Mouse (Mus musculus) hindlimb bud, embryonic 11.5 days (tissue): ENCODE measurements around the gene 1700029I15Rik.
A peak's percentile ranks its signal among the peaks of the same experiment; 100 is the strongest.

Experiments used
- DNase-seq: peaks from one replicate; pipeline ENCODE4 v3.0.0-alpha.2; 2012; ENCODE audit warnings: low read depth, low spot score; ENCODE audit errors: extremely low spot score

1700029I15Rik gene

DNA sequence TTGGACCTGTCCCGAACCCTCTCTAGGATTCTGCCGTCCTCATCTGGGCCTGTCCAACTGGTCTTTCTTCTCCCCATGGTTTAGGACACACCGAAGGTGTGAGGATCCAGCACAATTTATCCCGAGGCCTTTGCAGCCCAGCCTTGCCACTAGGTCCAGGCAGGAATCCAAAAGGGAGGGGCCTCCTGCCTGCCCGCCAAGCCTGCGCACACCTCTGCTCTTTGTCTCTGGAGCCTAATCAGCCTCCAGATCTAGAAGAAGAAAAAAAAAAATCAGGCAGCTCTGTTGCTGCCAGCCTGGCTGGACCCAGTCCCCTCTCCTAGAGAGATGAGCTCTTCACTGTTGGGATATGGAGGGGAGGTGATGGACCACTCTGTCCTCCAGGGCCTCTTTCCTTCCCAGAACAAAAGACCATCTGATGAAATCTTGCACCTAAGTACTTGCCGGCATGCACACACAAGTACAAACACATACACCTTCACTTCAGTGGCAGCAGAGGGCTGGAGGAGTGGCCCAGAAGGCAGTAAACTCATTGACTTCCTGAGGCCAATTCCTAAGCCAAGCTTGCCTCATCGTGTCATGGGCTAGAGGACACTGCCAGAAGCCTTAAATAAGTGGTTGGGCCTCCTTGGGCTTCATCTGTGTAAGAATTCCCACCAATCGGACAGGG lies 9.4 kb upstream of the 1700029I15Rik start:
- DNase-seq = no peak

- DNase-seq = no peak
These were observed 8.9 kb upstream of the 1700029I15Rik start for GRCm38 (mm10) chr2:92373437-92373813.

GRCm38 (mm10) chr2:92374514-92374913 lies 7.8 kb upstream of the 1700029I15Rik start, which contains the start of the genes Pex16 and Large2:
Gene Pex16 (plus strand): TSS chr2:92374676.
Gene Large2 (minus strand): TSS chr2:92374869.
- DNase-seq = no peak

- peak; percentile 86 for DNase-seq
These were observed 7.2 kb upstream of the 1700029I15Rik start for GRCm38 (mm10) chr2:92375099-92375623.

DNA sequence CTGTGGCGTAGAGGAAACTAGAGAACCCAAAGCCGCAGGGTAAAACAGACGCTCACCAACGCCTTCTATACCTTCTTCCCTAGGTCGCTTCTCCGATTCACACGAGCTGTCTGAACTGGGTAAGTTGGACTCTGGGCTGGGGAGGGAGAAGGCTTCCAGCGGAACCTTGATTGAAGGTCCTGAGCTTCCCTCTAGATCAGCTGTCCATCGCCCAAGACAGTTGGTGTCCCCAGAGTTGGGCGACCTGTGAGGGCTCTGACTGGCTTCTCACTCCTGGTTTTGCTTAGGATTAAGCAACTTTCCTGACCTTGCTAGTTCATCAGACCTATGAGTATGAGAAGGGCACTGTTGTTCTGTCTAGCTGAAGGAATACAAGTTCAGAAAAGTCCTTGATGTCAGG lies 6.5 kb upstream of the 1700029I15Rik start:
- no peak for DNase-seq

DNA sequence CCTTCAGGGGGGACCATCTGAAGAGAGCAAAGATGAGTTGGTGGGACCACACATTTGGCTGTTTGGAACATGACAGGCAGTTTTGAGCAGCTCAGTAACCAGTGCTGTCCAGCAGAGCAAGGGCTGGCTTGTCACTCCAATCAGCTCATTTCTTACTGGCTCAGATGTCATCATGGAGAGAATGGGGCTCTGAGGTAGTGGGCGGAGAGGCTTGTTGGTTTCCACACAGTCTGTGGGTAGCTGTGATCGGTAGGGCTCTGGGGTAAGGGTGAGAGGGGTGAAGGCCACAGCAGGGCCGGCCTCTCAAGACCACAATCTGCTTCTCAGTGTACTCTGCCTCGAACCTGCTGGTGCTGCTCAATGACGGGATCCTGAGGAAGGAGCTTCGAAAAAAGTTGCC lies 6.0 kb upstream of the 1700029I15Rik start:
- DNase-seq = no peak

DNA sequence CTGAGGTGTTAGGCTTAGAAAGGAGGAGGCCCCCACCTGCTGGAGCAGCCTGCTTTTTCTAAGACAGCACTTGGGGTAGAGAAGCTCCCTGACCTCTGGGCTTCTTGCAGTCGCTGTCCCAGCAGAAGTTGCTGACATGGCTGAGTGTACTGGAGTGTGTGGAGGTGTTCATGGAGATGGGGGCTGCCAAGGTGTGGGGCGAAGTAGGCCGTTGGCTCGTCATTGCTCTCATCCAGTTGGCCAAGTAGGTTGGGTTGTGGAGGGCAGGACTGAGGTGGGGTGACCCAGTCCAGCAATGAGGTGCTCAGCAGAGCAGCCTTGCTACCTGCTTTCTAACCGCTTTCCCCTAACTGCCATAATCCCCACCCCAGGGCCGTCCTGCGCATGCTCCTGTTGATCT lies 5.0 kb upstream of the 1700029I15Rik start:
- no peak for DNase-seq

- DNase-seq = no peak
These were observed 2.4 kb upstream of the 1700029I15Rik start for GRCm38 (mm10) chr2:92379783-92380494.

DNA sequence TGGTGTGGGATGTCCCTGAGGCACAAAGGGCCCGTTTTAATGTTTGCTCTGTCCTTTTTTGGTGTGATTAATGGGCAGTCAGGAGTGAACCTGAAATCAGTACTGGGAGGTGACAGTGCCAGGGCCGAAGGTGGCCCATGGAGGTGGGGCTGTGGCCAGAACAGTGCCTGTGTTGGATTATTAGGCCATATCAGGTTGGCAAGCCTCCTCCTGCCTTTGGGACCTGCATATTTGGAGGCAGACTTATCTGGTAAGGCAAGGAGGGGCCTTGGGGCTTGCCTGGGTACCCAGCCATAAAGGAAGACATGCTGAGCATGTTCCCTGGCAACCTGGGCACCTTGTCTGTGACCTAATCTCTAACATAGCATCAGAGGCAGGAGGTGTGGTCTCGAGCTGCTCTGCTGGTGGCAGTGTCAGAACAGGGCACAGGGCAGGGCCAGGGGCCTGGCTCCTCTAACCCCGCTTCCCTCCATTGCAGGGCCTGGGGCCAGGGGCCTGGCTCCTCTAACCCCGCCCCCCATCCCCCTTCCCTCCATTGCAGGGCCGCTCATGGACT lies 1.8 kb upstream of the 1700029I15Rik start:
- no peak for DNase-seq

DNA sequence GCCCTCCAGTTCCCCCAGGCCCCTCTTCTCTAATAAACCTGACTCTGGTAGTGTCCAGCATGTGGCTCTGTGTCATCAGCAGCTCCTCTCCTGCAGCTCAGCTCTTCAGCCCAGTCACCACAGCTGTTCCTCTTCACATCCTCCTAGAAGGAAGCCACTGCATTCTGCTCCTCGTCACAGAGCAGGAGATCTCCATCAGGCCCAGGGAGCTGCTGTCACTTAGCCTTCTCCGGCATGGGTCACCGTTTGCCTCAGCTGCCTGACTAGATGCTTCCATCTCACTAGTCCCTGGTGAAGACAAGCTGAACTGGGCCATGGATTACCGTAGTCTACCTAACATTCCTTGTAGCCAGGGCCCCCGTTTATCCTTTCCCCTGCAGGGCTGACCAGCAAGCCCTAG lies 1.2 kb upstream of the 1700029I15Rik start:
- DNase-seq = no peak

- no peak for DNase-seq
These were observed 421 bp downstream of the 1700029I15Rik start for GRCm38 (mm10) chr2:92382759-92383158.

GRCm38 (mm10) chr2:92384101-92384500 lies 1.8 kb downstream of the 1700029I15Rik start:
- no peak for DNase-seq

DNA sequence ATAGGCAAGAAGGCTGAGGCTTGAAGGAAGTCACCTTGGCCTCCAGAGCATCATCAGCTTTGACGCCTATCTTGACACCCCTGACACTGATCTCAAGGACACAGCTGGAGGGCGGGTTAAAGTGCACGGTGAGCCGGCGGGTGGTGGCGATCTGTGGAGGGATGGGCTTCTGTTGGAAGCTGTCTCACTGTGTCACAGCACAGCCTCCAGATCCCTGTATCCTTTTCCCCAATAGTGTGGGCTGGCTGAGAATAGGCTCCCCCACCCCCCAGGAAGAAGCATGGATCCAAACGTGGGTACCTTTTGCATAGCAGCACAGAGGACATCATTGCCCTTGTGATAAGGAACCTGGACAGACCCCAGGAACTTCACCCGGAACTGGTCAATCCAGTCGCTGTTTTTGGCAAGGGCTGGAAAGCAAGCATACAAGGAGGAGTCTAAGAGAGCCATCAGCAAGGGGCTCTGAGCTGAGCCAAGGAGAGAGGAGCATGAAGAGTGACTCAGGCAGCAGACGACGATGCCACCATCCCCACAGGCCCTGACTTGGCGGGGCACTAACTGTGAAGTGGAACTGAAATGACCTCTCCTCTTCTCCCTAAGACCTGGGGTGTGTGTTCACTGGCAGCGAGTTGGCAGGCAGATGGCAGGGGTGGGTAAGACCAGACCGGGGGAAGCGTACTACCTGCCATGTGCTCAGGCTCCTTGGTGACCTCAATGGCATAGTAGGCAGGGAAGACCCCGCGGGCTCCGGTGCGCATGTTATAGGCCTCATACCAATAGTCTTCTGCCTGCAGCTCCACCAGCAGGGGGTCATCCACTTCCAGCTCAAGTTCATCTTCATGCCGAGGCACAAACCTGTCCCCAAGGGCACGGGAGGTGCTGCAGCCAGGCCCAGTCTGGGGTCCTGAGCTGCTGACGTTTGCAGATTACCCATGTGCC lies 3.0 kb downstream of the 1700029I15Rik start:
- DNase-seq = no peak

GRCm38 (mm10) chr2:92386821-92387570 lies 4.7 kb downstream of the 1700029I15Rik start:
- no peak for DNase-seq

- no peak for DNase-seq
These were observed 5.3 kb downstream of the 1700029I15Rik start for GRCm38 (mm10) chr2:92387646-92388045.

DNA sequence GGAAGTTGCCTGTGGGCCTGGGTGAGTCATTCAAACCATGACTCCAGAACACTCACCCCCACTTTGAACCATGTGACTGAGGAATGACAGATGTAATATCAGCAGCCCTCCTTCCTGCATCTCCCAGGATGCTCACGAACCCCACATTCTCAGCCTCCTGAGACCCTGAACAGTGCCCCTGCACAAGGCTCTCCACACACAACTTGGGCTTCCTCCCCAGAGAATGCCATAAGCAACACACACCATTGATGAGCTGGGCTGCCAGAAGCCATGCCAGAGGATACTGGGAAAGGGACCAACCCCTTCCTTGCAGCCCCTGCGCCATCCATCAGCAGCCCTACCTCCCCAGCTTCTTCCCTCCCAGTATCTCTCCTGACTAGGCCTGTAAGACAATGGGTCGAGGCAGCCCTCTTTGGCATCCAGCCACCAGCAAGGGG lies 5.8 kb downstream of the 1700029I15Rik start:
- no peak for DNase-seq

DNA sequence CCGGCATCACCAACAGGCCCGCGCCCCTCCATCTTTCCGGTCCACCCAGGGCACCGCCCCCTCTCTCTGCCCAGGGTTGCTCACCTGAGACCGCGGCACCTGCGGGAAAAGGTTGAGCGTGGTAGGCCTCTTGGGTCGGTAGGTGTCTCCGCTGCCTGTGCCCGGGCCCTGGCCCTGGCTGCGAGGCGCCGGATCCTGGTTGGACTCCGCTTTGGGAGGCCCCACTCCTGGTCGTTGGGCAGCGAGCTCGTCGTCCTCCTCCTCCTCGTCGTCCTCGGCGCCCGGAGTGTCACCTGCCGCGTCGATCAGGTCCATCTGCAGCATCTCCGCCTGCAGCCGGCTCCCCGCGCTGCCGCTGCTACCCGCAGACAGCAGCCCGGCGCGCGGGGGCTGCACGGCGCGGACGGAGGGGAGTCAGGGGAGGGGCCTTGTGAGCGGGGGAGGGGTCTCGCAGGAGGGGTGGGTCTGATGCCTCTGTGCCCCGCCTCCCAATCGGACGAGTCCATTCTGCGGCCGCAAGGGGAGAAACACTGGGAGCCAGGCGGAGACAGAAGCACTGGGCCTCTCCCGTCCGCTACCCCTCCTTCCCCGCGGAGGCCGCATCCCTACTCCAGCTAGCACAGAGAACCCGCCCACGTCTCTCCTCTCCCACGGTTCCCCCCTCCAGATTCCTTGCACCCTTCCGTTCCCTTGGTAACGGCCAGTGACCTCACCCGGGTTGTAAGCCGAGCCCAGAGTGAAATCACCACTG lies 6.7 kb downstream of the 1700029I15Rik start:
- peak; percentile 92 for DNase-seq

GRCm38 (mm10) chr2:92389645-92390044 lies 7.3 kb downstream of the 1700029I15Rik start:
- no peak for DNase-seq

- DNase-seq = no peak
These were observed 8.0 kb downstream of the 1700029I15Rik start for GRCm38 (mm10) chr2:92390206-92390930.
